Mouse (Mus musculus): ENCODE results near the gene Snn.

GRCm38 (mm10) chr16:11064341-11064740 is 3.6 kb downstream of the Snn start:
- no peak for TF ChIP-seq POLR2A (IDR thresholded peaks at IDR 0.05; ENCODE audit: extremely low read depth, insufficient read depth, low read length)
- no peak for TF ChIP-seq CTCF (IDR thresholded peaks at IDR 0.05; ENCODE audit: extremely low read depth, insufficient read depth, low read length)
